Mouse (Mus musculus) heart, adult 2 months (tissue): ENCODE results near the gene Lrrc8d. TPM values are rescaled to one million over a fixed set of nuclear protein-coding genes. Genes with fewer than 3 reads are reported as not detected.

Source experiments
- DNase-seq, 2 experiments: peaks; one replicate each; pipeline ENCODE4 v3.0.0; 2021
- H3K27ac ChIP-seq: fragments of 200-600 bp; 2 replicates; pipeline ENCODE4 v1.8.1; 2022
- H3K27me3 ChIP-seq: fragments of 200-500 bp; 2 replicates; pipeline ENCODE4 v1.6.1; 2012; ENCODE audit warnings: mild to moderate bottlenecking, low read length, inconsistent platforms, mixed read lengths; ENCODE audit not compliant: control insufficient read depth, insufficient read depth
- H3K36me3 ChIP-seq: fragments of 200-500 bp; 2 replicates; pipeline ENCODE4 v1.6.1; 2012; ENCODE audit warnings: low read length, inconsistent platforms; ENCODE audit not compliant: control insufficient read depth, insufficient read depth
- H3K4me1 ChIP-seq: fragments of 200-500 bp; 2 replicates; pipeline ENCODE4 v1.6.1; 2011; ENCODE audit warnings: low read length; ENCODE audit not compliant: control insufficient read depth, insufficient read depth
- H3K4me3 ChIP-seq: fragments of 200-600 bp; 2 replicates; pipeline ENCODE4 v1.8.1; 2022
- H3K79me2 ChIP-seq: fragments of 200-500 bp; replicated peaks from 2 replicates; pipeline ENCODE4 v1.6.1; 2012; ENCODE audit warnings: mild to moderate bottlenecking, inconsistent platforms, low read length, moderate library complexity, mixed read lengths; ENCODE audit not compliant: control insufficient read depth, insufficient read depth
- H3K9ac ChIP-seq: fragments of 200-500 bp; 2 replicates; pipeline ENCODE4 v1.6.1; 2012; ENCODE audit warnings: low read depth, mild to moderate bottlenecking, control low read depth, inconsistent platforms, low read length, mixed read lengths
- CTCF ChIP-seq: fragments of 200-600 bp; IDR thresholded peaks from 2 replicates; pipeline ENCODE4 v1.8.1; 2022; ENCODE audit warnings: antibody characterized with exemption, mild to moderate bottlenecking, moderate library complexity
- EP300 ChIP-seq: fragments of 200-500 bp; IDR thresholded peaks from 2 replicates; pipeline ENCODE4 v1.6.1; 2011; ENCODE audit warnings: low read depth, low read length, control low read depth; ENCODE audit not compliant: insufficient read depth
- POLR2A ChIP-seq: fragments of 200-500 bp; IDR thresholded peaks from 2 replicates; pipeline ENCODE4 v1.6.1; 2011; ENCODE audit warnings: mild to moderate bottlenecking, low read depth, low read length, control low read depth; ENCODE audit not compliant: insufficient read depth
- WGBS: fragments of 180-500 bp; shearing (Covaris S2); methylation state at CpG from one replicate; pipeline ENCODE4 v1.1.7; 2018; 5-methylcytosine and 5-hydroxymethylcytosine counted together
- intact Hi-C: fragments of 180-260 bp; cut with DNase I; formaldehyde crosslinking; loops from one replicate; pipeline ENCODE4 v1.15.1; 2025
- polyA plus RNA-seq: library from polyadenylated mRNA; depleted of rRNA; stranded (reverse); fragments of >200 nt; gene quantifications from 2 replicates; pipeline ENCODE4 v1.2.3, GENCODE M21; 2012
- total RNA-seq, 2 experiments: library from RNA; stranded (reverse); gene quantifications; 2 replicates each; pipeline ENCODE4 v1.2.3; 2021

Gene Lrrc8d
- total and polyA plus RNA-seq, 3 experiments, result 4.3 to 8.8 (median 8.0) TPM

- TF ChIP-seq CTCF, result no peak
- TF ChIP-seq EP300, result no peak
- TF ChIP-seq POLR2A, result no peak
- Histone ChIP-seq H3K27me3 (no peaks in the 10 kb centered on the region), H3K36me3 (no peaks in the 10 kb centered on the region), H3K9ac (no peak overlapping the region), H3K4me1 (peaks cover 6% of the 10 kb centered on the region), H3K79me2 (no peaks in the 10 kb centered on the region), H3K27ac (no peak overlapping the region), H3K4me3 (no peak overlapping the region)
- 68% methylated on average over 13 of the region's 13 CpGs for WGBS
- intact Hi-C loops, result no loop called here
- DNase-seq, result no peak
Measured at GRCm38 (mm10) chr5:105839740-105840310, 140.1 kb downstream of the Lrrc8d start.

- Histone ChIP-seq H3K36me3 (no peaks in the 10 kb centered on the region), H3K79me2 (no peaks in the 10 kb centered on the region), H3K4me1 (peaks cover 6% of the 10 kb centered on the region), H3K9ac (no peak overlapping the region), H3K27me3 (no peaks in the 10 kb centered on the region), H3K27ac (no peak overlapping the region), H3K4me3 (no peak overlapping the region)
- intact Hi-C loops, result no loop called here
- DNase-seq, result no peak
- TF ChIP-seq CTCF (no peak), POLR2A (no peak), EP300 (no peak)
- 56% methylated on average over 10 of the region's 10 CpGs for WGBS
Measured at GRCm38 (mm10) chr5:105844044-105844753, 144.4 kb downstream of the Lrrc8d start.

- no peak for DNase-seq
- no peak overlapping the region for H3K4me3 ChIP-seq
- intact Hi-C loops, result no loop called here
- no peak overlapping the region for H3K27ac ChIP-seq
- 96% methylated on average over 2 of the region's 2 CpGs for WGBS
- no peak for TF ChIP-seq EP300
- no peak for TF ChIP-seq POLR2A
- TF ChIP-seq CTCF, result peak; percentile 50
- H3K79me2 ChIP-seq, result no peaks in the 10 kb centered on the region
- peaks cover 10% of the 10 kb centered on the region for H3K4me1 ChIP-seq
- no peaks in the 10 kb centered on the region for H3K27me3 ChIP-seq
- no peaks in the 10 kb centered on the region for H3K36me3 ChIP-seq
- H3K9ac ChIP-seq, result no peak overlapping the region
Measured at GRCm38 (mm10) chr5:105845041-105845440, 145.3 kb downstream of the Lrrc8d start.

GRCm38 (mm10) chr5:105847726-105848125 lies 148.0 kb downstream of the Lrrc8d start:
- intact Hi-C loops, result no loop called here
- 75% methylated on average over 8 of the region's 8 CpGs for WGBS
- H3K79me2 ChIP-seq, result no peaks in the 10 kb centered on the region
- no peaks in the 10 kb centered on the region for H3K36me3 ChIP-seq
- no peak overlapping the region for H3K9ac ChIP-seq
- H3K4me1 ChIP-seq, result peaks cover 10% of the 10 kb centered on the region
- H3K4me3 ChIP-seq, result no peak overlapping the region
- H3K27ac ChIP-seq, result no peak overlapping the region
- TF ChIP-seq CTCF, result no peak
- no peak for TF ChIP-seq EP300
- no peak for TF ChIP-seq POLR2A
- no peak for DNase-seq
- H3K27me3 ChIP-seq, result no peaks in the 10 kb centered on the region

GRCm38 (mm10) chr5:105849222-105849621 lies 149.5 kb downstream of the Lrrc8d start:
- Histone ChIP-seq H3K9ac (no peak overlapping the region), H3K27me3 (no peaks in the 10 kb centered on the region; the same call in 1 of the 2 replicates), H3K27ac (no peak overlapping the region), H3K4me1 (peaks cover 9% of the 10 kb centered on the region), H3K36me3 (no peaks in the 10 kb centered on the region), H3K4me3 (no peak overlapping the region), H3K79me2 (no peaks in the 10 kb centered on the region)
- intact Hi-C loops, result no loop called here
- 54% methylated on average over 4 of the region's 4 CpGs for WGBS
- DNase-seq, result no peak
- no peak for TF ChIP-seq POLR2A

- DNase-seq, result no peak
- H3K36me3 ChIP-seq, result no peaks in the 10 kb centered on the region
- TF ChIP-seq POLR2A (no peak), EP300 (no peak), CTCF (no peak)
- no peak overlapping the region for H3K4me3 ChIP-seq
- peaks cover 6% of the 10 kb centered on the region for H3K4me1 ChIP-seq
- H3K79me2 ChIP-seq, result no peaks in the 10 kb centered on the region
- WGBS, result 46% methylated on average over 3 of the region's 3 CpGs
- H3K9ac ChIP-seq, result no peak overlapping the region
- intact Hi-C loops, result no loop called here
- no peaks in the 10 kb centered on the region; the same call in 1 of the 2 replicates for H3K27me3 ChIP-seq
- no peak overlapping the region for H3K27ac ChIP-seq
Measured at GRCm38 (mm10) chr5:105849643-105850042, 149.9 kb downstream of the Lrrc8d start.
